Mouse (Mus musculus): ENCODE data around the gene Rybp. TPM values are rescaled to one million over a fixed set of nuclear protein-coding genes. Genes with fewer than 3 reads are reported as not detected.

Gene Rybp
- polyA plus RNA-seq, 1 experiment from 2014 or later, result 13.5 TPM

DNA sequence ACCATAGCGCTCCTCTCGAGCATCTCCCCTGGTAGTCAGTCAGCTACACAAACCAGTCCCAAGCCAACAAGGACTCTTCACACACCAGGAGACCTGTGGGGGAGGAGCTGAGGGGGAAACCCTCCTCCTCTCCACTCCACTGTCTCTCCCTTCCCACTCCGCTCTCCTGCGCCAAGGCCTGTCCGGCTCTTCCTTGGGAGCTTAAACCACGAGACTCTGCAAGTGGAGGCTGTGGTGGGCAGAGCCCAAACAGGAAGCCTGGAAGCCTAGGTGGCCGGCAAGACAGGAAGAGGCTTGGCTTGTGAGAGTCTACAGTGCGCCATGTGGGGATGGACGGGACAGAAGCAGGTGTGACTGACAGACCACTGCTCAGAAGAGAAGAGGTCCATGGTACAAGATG lies 73.7 kb downstream of the Rybp start:
- no peak overlapping the region for H3K27ac ChIP-seq (ENCODE audit: low read depth, low read length)
- H3K4me1 ChIP-seq (replicated peaks; ENCODE audit: control insufficient read depth, insufficient read depth, low read length), result peaks cover 15% of the 10 kb centered on the region
- no peak for ATAC-seq
- no peak overlapping the region for H3K4me3 ChIP-seq (ENCODE audit: low read depth, low read length)
- H3K9ac ChIP-seq (ENCODE audit: low read depth, low read length), result no peak overlapping the region
- WGBS, result 74% methylated on average over 9 of the region's 9 CpGs
- no peaks in the 10 kb centered on the region for H3K9me3 ChIP-seq (ENCODE audit: control insufficient read depth)
- no peak overlapping the region for H3K4me2 ChIP-seq (replicated peaks; ENCODE audit: low read depth)
- H3K27me3 ChIP-seq (replicated peaks; ENCODE audit: control insufficient read depth, insufficient read depth, low read length), result no peaks in the 10 kb centered on the region
- TF ChIP-seq CTCF (IDR thresholded peaks at IDR 0.05; ENCODE audit: low read depth), result no peak
- no peaks in the 10 kb centered on the region for H3K36me3 ChIP-seq (ENCODE audit: control insufficient read depth, insufficient read depth)

- TF ChIP-seq CTCF (IDR thresholded peaks at IDR 0.05; ENCODE audit: low read depth), result no peak
- Histone ChIP-seq H3K4me1 (replicated peaks; ENCODE audit: control insufficient read depth, insufficient read depth, low read length) (peaks cover 13% of the 10 kb centered on the region), H3K9me3 (ENCODE audit: control insufficient read depth) (no peaks in the 10 kb centered on the region), H3K36me3 (ENCODE audit: control insufficient read depth, insufficient read depth) (no peaks in the 10 kb centered on the region), H3K27me3 (replicated peaks; ENCODE audit: control insufficient read depth, insufficient read depth, low read length) (0 out of 2 replicates have a peak, but pooled peaks cover 2% of the 10 kb centered on the region), H3K4me2 (replicated peaks; ENCODE audit: low read depth) (no peak overlapping the region), H3K27ac (ENCODE audit: low read depth, low read length) (no peak overlapping the region), H3K9ac (ENCODE audit: low read depth, low read length) (no peak overlapping the region), H3K4me3 (ENCODE audit: low read depth, low read length) (no peak overlapping the region)
- ATAC-seq, result no peak
- 53% methylated on average over 7 of the region's 7 CpGs for WGBS
Observed at GRCm38 (mm10) chr6:100212820-100213219, 74.5 kb downstream of the Rybp start.

GRCm38 (mm10) chr6:100211646-100212045 lies 75.6 kb downstream of the Rybp start:
- TF ChIP-seq CTCF (IDR thresholded peaks at IDR 0.05; ENCODE audit: low read depth), result no peak
- ATAC-seq, result no peak
- Histone ChIP-seq H3K27ac (ENCODE audit: low read depth, low read length) (no peak overlapping the region), H3K27me3 (replicated peaks; ENCODE audit: control insufficient read depth, insufficient read depth, low read length) (0 out of 2 replicates have a peak, but pooled peaks cover 2% of the 10 kb centered on the region), H3K9ac (ENCODE audit: low read depth, low read length) (no peak overlapping the region), H3K36me3 (ENCODE audit: control insufficient read depth, insufficient read depth) (no peaks in the 10 kb centered on the region), H3K4me2 (replicated peaks; ENCODE audit: low read depth) (no peak overlapping the region), H3K4me1 (replicated peaks; ENCODE audit: control insufficient read depth, insufficient read depth, low read length) (peaks cover 13% of the 10 kb centered on the region), H3K4me3 (ENCODE audit: low read depth, low read length) (no peak overlapping the region), H3K9me3 (ENCODE audit: control insufficient read depth) (no peaks in the 10 kb centered on the region)
- 77% methylated on average over 3 of the region's 3 CpGs for WGBS

GRCm38 (mm10) chr6:100210517-100210916 lies 76.8 kb downstream of the Rybp start:
- Histone ChIP-seq H3K4me3 (ENCODE audit: low read depth, low read length) (no peak overlapping the region), H3K4me2 (replicated peaks; ENCODE audit: low read depth) (no peak overlapping the region), H3K4me1 (replicated peaks; ENCODE audit: control insufficient read depth, insufficient read depth, low read length) (peaks cover 8% of the 10 kb centered on the region; the same call in 1 of the 2 replicates), H3K36me3 (ENCODE audit: control insufficient read depth, insufficient read depth) (no peaks in the 10 kb centered on the region), H3K27ac (ENCODE audit: low read depth, low read length) (no peak overlapping the region), H3K9ac (ENCODE audit: low read depth, low read length) (no peak overlapping the region), H3K27me3 (replicated peaks; ENCODE audit: control insufficient read depth, insufficient read depth, low read length) (0 out of 2 replicates have a peak, but pooled peaks cover 5% of the 10 kb centered on the region), H3K9me3 (ENCODE audit: control insufficient read depth) (no peaks in the 10 kb centered on the region)
- TF ChIP-seq CTCF (IDR thresholded peaks at IDR 0.05; ENCODE audit: low read depth), result no peak
- 79% methylated on average over 1 of the region's 1 CpGs for WGBS
- ATAC-seq, result no peak

DNA sequence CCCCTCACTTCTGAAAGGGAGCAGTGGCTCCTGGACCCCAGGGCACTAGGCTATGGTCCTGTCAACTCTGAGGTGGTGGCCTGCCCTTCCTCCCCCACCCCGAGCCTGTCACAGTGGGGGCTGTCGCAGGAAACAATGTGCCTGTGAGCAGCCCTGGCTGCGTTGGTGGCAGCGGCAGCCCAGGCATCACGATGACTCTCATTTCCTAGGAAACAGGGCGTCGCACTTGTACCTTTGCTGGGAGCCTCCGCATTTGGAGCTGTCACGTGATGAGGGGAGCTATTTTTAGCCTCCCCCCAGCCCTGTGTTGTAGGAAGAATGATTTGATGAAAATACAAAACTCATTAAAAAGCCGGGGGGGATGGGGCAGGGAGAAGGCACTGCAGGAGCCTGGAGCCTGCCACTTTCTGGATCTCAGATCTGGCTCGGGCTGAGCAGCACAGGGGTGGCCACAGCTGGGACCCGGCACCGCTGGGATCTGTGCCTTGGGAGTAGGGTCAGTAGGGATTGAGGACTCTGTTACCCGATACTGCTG lies 80.5 kb downstream of the Rybp start:
- no peak overlapping the region for H3K27ac ChIP-seq (ENCODE audit: low read depth, low read length)
- no peak overlapping the region for H3K9ac ChIP-seq (ENCODE audit: low read depth, low read length)
- no peak overlapping the region for H3K4me3 ChIP-seq (ENCODE audit: low read depth, low read length)
- no peaks in the 10 kb centered on the region; the same call in 1 of the 2 replicates for H3K4me1 ChIP-seq (replicated peaks; ENCODE audit: control insufficient read depth, insufficient read depth, low read length)
- H3K36me3 ChIP-seq (ENCODE audit: control insufficient read depth, insufficient read depth), result no peaks in the 10 kb centered on the region
- 18% methylated on average over 14 of the region's 14 CpGs for WGBS
- no peak for ATAC-seq
- H3K4me2 ChIP-seq (replicated peaks; ENCODE audit: low read depth), result no peak overlapping the region
- H3K27me3 ChIP-seq (replicated peaks; ENCODE audit: control insufficient read depth, insufficient read depth, low read length), result 0 out of 2 replicates have a peak, but pooled peaks cover 5% of the 10 kb centered on the region
- no peak for TF ChIP-seq CTCF (IDR thresholded peaks at IDR 0.05; ENCODE audit: low read depth)
- no peaks in the 10 kb centered on the region for H3K9me3 ChIP-seq (ENCODE audit: control insufficient read depth)

DNA sequence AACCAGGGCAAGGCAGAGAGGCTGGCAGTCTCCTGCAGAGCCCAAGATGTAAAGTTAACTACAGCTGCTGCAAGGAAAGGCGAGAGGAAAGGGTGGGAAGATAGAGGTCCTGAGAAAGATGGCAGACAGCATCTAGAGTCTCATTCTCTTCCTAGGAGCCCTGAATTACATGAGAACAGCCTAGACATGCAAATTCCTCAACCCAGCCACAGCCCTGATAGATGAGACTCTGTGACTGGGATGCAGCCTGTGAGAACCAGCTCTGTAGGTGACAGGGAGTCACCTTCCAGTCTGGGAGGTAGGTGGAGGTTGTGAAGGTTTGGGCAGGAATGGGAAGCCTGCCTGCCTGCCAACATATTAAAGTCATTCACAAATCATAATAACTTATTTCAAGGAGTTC lies 81.0 kb downstream of the Rybp start:
- no peaks in the 10 kb centered on the region for H3K36me3 ChIP-seq (ENCODE audit: control insufficient read depth, insufficient read depth)
- H3K4me3 ChIP-seq (ENCODE audit: low read depth, low read length), result no peak overlapping the region
- H3K9ac ChIP-seq (ENCODE audit: low read depth, low read length), result no peak overlapping the region
- ATAC-seq, result no peak
- no peaks in the 10 kb centered on the region for H3K9me3 ChIP-seq (ENCODE audit: control insufficient read depth)
- no peak overlapping the region for H3K27ac ChIP-seq (ENCODE audit: low read depth, low read length)
- H3K4me2 ChIP-seq (replicated peaks; ENCODE audit: low read depth), result no peak overlapping the region
- no peaks in the 10 kb centered on the region; the same call in 1 of the 2 replicates for H3K4me1 ChIP-seq (replicated peaks; ENCODE audit: control insufficient read depth, insufficient read depth, low read length)
- TF ChIP-seq CTCF (IDR thresholded peaks at IDR 0.05; ENCODE audit: low read depth), result no peak
- 0 out of 2 replicates have a peak, but pooled peaks cover 5% of the 10 kb centered on the region for H3K27me3 ChIP-seq (replicated peaks; ENCODE audit: control insufficient read depth, insufficient read depth, low read length)
- 71% methylated on average over 1 of the region's 1 CpGs for WGBS

All from intestine, postnatal 0 days (tissue).